Mouse (Mus musculus) olfactory bulb, adult 2 months (tissue): ENCODE data around the gene Glb1. TPM values are rescaled to one million over a fixed set of nuclear protein-coding genes. Genes with fewer than 3 reads are reported as not detected.

Experiments
- H3K27ac ChIP-seq: fragments of 200-500 bp; 2 replicates; pipeline ENCODE4 v1.5.1; 2012; ENCODE audit warnings: low read depth, low read length; ENCODE audit not compliant: insufficient read depth
- H3K4me1 ChIP-seq: fragments of 200-500 bp; 2 replicates; pipeline ENCODE4 v1.6.1; 2012; ENCODE audit warnings: low read length; ENCODE audit not compliant: control insufficient read depth, insufficient read depth
- H3K4me3 ChIP-seq: fragments of 200-500 bp; 2 replicates; pipeline ENCODE4 v1.5.1; 2012; ENCODE audit warnings: mild to moderate bottlenecking, low read depth, low read length, moderate library complexity; ENCODE audit not compliant: insufficient read depth
- CTCF ChIP-seq: fragments of 200-500 bp; IDR thresholded peaks from 2 replicates; pipeline ENCODE4 v1.5.1; 2012; ENCODE audit warnings: low read depth, mild to moderate bottlenecking, low read length, moderate library complexity; ENCODE audit not compliant: insufficient read depth
- POLR2A ChIP-seq: fragments of 200-500 bp; IDR thresholded peaks from 2 replicates; pipeline ENCODE4 v1.6.1; 2012; ENCODE audit warnings: mild to moderate bottlenecking, low read depth, low read length, moderate library complexity; ENCODE audit not compliant: insufficient read depth
- WGBS: fragments of 180-500 bp; shearing (Covaris S2); methylation state at CpG from one replicate; pipeline ENCODE4 v1.1.7; 2018; 5-methylcytosine and 5-hydroxymethylcytosine counted together
- polyA plus RNA-seq: library from polyadenylated mRNA; stranded (reverse); fragments of >200 nt; gene quantifications from 2 replicates; pipeline ENCODE4 v1.2.4, GENCODE M21; 2012; ENCODE audit warnings: low replicate concordance; ENCODE audit not compliant: missing spikeins, insufficient read depth, insufficient read length

Glb1 gene
- polyA plus RNA-seq, 1 experiment, result not detected

DNA sequence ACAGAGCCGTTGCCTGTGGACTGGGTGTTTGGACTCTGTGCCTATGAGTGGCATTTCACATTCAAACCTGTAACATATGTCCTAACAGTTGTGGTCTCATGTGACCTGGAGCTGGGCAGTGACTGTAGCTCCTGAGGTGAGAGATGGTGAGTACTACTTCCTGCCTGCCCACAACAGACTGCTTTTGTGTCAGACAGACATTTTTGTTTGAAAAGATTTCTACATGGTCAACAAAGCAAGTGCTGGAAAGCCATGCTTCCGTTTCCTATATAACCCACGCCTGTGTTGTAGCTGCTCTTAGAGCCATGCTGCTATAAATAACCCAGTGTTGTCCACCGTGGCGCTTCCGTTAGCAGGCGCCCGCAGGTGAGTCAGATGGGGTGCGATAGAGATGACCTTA lies 11.5 kb downstream of the Glb1 start:
- no peak overlapping the region for H3K4me3 ChIP-seq
- H3K27ac ChIP-seq, result no peak overlapping the region
- TF ChIP-seq POLR2A (no peak), CTCF (no peak)
- H3K4me1 ChIP-seq, result no peaks in the 10 kb centered on the region
- 93% methylated on average over 9 of the region's 9 CpGs for WGBS

DNA sequence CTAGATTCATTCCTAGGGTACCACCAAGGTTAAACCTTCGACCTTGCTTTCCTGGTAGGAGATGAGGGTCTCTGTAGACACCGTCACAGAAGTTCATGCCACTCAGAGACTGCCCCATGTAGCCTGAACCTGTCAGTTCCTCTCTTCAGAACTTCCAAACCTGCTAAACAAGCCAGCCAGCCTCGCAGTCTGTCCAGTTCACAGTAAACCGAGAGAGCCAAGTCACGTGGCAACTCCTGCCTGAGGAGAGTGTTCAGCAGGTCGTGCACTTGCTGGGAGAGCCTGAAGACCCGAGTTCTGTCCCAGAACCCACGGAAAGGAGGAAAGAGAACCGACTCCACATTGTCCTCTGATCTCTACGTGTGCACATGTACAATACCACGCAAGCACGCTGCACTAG lies 13.0 kb downstream of the Glb1 start:
- WGBS, result 87% methylated on average over 12 of the region's 12 CpGs
- no peak for TF ChIP-seq CTCF
- TF ChIP-seq POLR2A, result no peak
- no peak overlapping the region for H3K27ac ChIP-seq
- no peak overlapping the region for H3K4me3 ChIP-seq
- no peaks in the 10 kb centered on the region for H3K4me1 ChIP-seq

DNA sequence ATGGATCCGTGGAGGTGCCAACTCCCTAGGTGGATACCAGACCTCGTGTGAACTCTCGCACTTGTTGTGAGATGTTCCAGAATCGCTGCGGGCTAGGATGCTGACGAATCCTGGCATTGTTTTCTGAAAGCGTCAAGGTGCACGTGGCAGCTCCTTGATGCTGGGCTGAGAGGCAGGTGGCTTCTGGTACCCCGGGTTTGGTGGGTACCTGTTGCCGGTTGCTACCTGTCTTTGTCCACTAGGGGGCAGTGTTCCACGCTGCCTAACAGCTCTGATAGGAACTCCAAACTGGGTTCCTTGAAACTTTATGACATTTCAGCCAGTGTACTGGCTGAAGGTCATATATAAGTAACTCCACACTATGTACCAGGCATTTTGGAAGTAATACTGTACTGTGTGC lies 14.8 kb downstream of the Glb1 start:
- TF ChIP-seq POLR2A (no peak), CTCF (peak; percentile 61)
- WGBS, result 25% methylated on average over 11 of the region's 11 CpGs
- no peaks in the 10 kb centered on the region for H3K4me1 ChIP-seq
- no peak overlapping the region for H3K4me3 ChIP-seq
- H3K27ac ChIP-seq, result no peak overlapping the region

DNA sequence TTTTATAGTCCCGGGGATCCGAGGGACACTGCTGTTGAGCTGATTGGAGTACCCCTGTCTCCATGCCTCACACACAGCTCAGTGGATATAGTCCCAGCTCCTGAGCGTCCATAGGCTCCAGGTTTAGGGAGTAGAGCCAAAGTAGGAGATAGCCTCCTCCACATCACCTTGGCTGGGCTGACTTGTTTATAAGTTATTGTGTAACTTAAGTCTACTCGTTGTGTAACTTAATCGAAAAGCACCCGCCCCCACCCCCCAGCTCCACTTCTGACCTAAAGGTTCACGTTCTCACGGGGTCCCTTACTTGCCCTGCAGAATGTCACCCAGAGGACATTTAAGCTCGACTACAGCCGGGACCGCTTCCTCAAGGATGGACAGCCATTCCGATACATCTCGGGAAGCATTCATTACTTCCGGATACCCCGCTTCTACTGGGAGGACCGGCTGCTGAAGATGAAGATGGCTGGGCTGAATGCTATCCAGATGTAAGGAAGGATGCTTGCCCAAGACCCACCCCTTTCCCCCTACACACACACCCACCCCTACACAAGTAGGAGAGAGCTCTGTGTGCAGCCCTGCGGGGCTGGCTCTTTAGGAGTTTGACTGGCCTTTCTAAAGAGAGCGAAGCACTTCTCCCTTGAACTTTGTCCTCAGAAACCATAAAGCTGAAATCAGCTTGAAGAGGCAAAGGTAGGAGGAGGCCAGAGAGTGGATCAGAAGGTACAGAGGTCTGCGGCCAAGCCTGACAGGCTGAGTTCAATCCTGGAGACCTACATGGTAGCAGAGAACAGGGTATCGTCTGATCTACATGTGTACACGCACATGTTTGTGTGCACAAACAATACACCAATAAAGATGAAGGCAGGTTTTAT lies 16.0 kb downstream of the Glb1 start:
- TF ChIP-seq CTCF (no peak), POLR2A (no peak)
- WGBS, result 93% methylated on average over 21 of the region's 21 CpGs
- no peak overlapping the region for H3K27ac ChIP-seq
- no peaks in the 10 kb centered on the region for H3K4me1 ChIP-seq
- no peak overlapping the region for H3K4me3 ChIP-seq

DNA sequence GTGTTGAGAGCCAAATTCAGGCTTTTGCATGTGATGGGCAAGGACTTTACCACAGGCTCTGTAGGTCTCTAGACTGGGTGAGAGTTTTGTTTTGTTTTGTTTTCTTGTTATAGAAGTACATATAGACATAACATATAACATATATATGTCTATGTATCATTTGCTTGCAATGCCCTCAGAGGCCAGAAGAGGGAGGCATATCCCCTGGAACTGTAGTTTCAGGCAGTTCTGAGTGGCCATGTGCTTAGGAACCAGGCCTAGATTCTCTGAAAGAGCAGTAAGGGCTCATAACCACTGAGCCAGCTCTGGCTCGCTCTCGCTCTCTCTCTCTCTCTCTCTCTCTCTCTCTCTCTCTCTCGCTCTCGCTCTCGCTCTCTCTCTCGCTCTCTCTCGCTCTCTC lies 17.3 kb downstream of the Glb1 start:
- TF ChIP-seq CTCF (no peak), POLR2A (no peak)
- H3K27ac ChIP-seq, result no peak overlapping the region
- no peaks in the 10 kb centered on the region for H3K4me1 ChIP-seq
- no peak overlapping the region for H3K4me3 ChIP-seq
- WGBS, result 77% methylated on average over 7 of the region's 7 CpGs

DNA sequence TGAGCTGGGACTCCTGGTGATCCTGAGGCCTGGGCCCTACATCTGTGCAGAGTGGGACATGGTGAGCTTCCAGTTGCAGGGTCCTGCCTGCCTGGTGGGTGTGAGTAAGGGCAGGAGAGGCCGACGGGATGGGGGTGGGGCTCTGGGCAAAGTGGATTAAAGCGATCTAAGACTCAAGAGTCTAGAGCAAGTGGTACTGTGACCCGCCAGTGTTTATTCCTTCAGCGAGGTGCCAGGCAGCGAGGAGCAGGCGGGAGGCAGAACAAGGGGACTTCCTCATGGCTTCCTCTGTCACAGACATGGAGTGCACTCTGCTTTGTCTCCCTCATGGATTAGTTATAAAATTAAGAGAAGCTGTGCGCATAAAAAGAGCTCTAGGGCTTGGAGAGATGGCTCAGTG lies 19.6 kb downstream of the Glb1 start:
- WGBS, result 83% methylated on average over 8 of the region's 8 CpGs

DNA sequence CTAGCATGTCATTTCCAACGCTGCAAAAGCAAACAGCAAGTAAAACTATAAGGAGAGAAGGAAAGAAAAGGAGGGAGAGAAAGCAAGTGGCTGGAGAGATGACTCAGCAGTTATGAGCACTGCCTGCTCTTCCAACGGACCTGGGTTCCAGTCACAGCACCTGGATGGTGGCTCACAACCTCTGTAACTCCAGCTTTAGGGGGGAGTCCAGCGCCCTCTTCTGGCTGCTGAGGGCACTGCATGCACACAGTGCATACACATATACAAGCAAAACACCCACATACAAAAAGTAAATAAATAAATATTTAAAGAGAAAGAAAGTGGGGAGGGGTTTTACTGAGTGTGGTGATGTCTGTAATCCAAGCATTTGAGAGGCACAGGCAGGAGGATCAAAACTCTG lies 20.2 kb downstream of the Glb1 start:
- H3K27ac ChIP-seq, result no peak overlapping the region
- no peak overlapping the region for H3K4me3 ChIP-seq
- no peaks in the 10 kb centered on the region for H3K4me1 ChIP-seq
- no peak for TF ChIP-seq CTCF
- TF ChIP-seq POLR2A, result no peak
- whole genome bisulfite sequencing, result 77% methylated on average over 3 of the region's 3 CpGs

More for the DNA sequence above, 19.6 kb downstream of the Glb1 start:
- H3K4me3 ChIP-seq, result no peak overlapping the region
- no peak overlapping the region for H3K27ac ChIP-seq
- no peaks in the 10 kb centered on the region for H3K4me1 ChIP-seq
- TF ChIP-seq CTCF (no peak), POLR2A (no peak)

DNA sequence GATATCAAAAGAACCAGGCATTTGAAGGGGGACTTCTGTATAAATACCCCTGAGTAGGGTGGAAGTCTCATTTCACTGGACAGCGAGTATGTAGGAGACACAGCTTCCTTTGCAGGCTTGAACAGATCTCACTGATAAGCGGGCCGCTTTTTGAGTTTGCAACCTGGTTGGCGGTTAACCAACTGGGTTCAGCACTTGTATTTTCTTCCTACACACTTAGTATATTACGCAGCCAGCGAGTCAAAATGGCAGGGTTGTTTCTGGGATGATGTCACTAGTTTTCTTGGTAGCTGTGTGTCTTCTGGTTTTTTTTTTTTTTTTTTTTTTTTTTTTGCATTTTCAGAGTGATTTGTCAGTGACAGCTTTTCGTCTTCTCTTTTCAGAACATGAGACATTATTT lies 20.9 kb downstream of the Glb1 start:
- H3K4me1 ChIP-seq, result no peaks in the 10 kb centered on the region
- TF ChIP-seq CTCF (no peak), POLR2A (no peak)
- 94% methylated on average over 7 of the region's 7 CpGs for WGBS
- no peak overlapping the region for H3K4me3 ChIP-seq
- H3K27ac ChIP-seq, result no peak overlapping the region

DNA sequence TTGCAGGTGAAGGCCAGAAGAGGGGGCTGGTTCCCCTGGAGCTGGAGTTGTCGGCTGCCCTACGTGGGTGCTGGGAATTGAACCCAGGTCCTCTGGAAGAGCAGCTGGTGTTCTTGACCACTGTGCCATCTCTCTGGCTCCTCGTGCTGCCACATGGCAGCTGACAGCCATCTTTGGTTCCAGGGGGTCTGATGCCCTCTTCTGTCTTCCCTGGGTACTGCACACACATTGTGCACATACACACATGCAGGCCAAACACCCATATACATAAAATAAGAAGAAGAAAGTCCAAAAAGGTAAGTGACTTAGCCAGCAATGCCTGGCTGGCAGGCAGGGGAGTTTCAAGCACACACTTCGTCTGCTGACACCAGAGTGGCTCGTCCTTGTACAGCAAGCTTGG lies 24.7 kb downstream of the Glb1 start:
- H3K27ac ChIP-seq, result no peak overlapping the region
- no peak overlapping the region for H3K4me3 ChIP-seq
- WGBS, result 98% methylated on average over 5 of the region's 5 CpGs
- H3K4me1 ChIP-seq, result peaks cover 5% of the 10 kb centered on the region; the same call in 1 of the 2 replicates
- TF ChIP-seq POLR2A (no peak), CTCF (no peak)
